Mouse (Mus musculus) heart, adult 8-10 months (tissue): ENCODE measurements around the gene Ghr. TPM values are rescaled to one million over a fixed set of nuclear protein-coding genes. Genes with fewer than 3 reads are reported as not detected.
A peak's percentile ranks its signal among the peaks of the same experiment; 100 is the strongest.

ENCODE experiments used
- DNase-seq: peaks from one replicate; pipeline ENCODE4 v3.0.0; 2022; ENCODE audit warnings: low spot score
- total RNA-seq, 4 experiments: library from RNA; stranded (reverse); gene quantifications; 2 replicates each; pipeline ENCODE4 v1.2.4; 2022

Ghr gene
- total RNA-seq, 4 experiments from 2014 or later, result 156 to 177 (median 174) TPM

GRCm38 (mm10) chr15:3536309-3536900, 46.9 kb downstream of the Ghr start:
- peak; percentile 8 for DNase-seq

GRCm38 (mm10) chr15:3514027-3514426, 69.3 kb downstream of the Ghr start:
- DNase-seq, result no peak

GRCm38 (mm10) chr15:3512380-3512779, 70.9 kb downstream of the Ghr start:
- no peak for DNase-seq

GRCm38 (mm10) chr15:3511639-3512171, 71.6 kb downstream of the Ghr start:
- no peak for DNase-seq

- DNase-seq, result peak; percentile 71
Measured at GRCm38 (mm10) chr15:3509089-3509488, 74.2 kb downstream of the Ghr start.

- DNase-seq, result no peak
Measured at GRCm38 (mm10) chr15:3507329-3507728, 76.0 kb downstream of the Ghr start.

- DNase-seq, result peak; percentile 66
Measured at GRCm38 (mm10) chr15:3504700-3505099, 78.6 kb downstream of the Ghr start.

GRCm38 (mm10) chr15:3501683-3502082, 81.6 kb downstream of the Ghr start:
- no peak for DNase-seq

- DNase-seq, result no peak
Measured at GRCm38 (mm10) chr15:3499020-3499419, 84.3 kb downstream of the Ghr start.

GRCm38 (mm10) chr15:3497946-3498580, 85.2 kb downstream of the Ghr start:
- no peak for DNase-seq

GRCm38 (mm10) chr15:3490868-3491267, 92.4 kb downstream of the Ghr start:
- DNase-seq, result no peak

GRCm38 (mm10) chr15:3490011-3490410, 93.3 kb downstream of the Ghr start:
- DNase-seq, result no peak

GRCm38 (mm10) chr15:3489180-3489579, 94.1 kb downstream of the Ghr start:
- DNase-seq, result no peak

GRCm38 (mm10) chr15:3488601-3489000, 94.7 kb downstream of the Ghr start:
- no peak for DNase-seq

GRCm38 (mm10) chr15:3486691-3487090, 96.6 kb downstream of the Ghr start:
- DNase-seq, result no peak

GRCm38 (mm10) chr15:3485367-3485766, 97.9 kb downstream of the Ghr start:
- no peak for DNase-seq

- no peak for DNase-seq
Measured at GRCm38 (mm10) chr15:3483451-3483850, 99.8 kb downstream of the Ghr start.

GRCm38 (mm10) chr15:3469230-3469629, 114.1 kb downstream of the Ghr start:
- DNase-seq, result no peak

- no peak for DNase-seq
Measured at GRCm38 (mm10) chr15:3466608-3467007, 116.7 kb downstream of the Ghr start.

GRCm38 (mm10) chr15:3464754-3465153, 118.5 kb downstream of the Ghr start:
- DNase-seq, result no peak

- DNase-seq, result no peak
Measured at GRCm38 (mm10) chr15:3456543-3456942, 126.7 kb downstream of the Ghr start.

GRCm38 (mm10) chr15:3455572-3455971, 127.7 kb downstream of the Ghr start:
- no peak for DNase-seq

- DNase-seq, result no peak
Measured at GRCm38 (mm10) chr15:3452080-3452752, 131.1 kb downstream of the Ghr start.
